Mouse (Mus musculus): ENCODE data around the gene Prkch. TPM values are rescaled to one million over a fixed set of nuclear protein-coding genes. Genes with fewer than 3 reads are reported as not detected.
"Not testable (repeated sequence)": the region's sequence is repeated elsewhere in the genome, so short reads cannot be mapped to it uniquely, and the experiment has no call there.

Gene Prkch
- polyA plus RNA-seq (2014; fragmentation: Nextera tagmentation; extraction: Ambion mirVana): 4.7 and 6.7 TPM in 2 replicates

DNA sequence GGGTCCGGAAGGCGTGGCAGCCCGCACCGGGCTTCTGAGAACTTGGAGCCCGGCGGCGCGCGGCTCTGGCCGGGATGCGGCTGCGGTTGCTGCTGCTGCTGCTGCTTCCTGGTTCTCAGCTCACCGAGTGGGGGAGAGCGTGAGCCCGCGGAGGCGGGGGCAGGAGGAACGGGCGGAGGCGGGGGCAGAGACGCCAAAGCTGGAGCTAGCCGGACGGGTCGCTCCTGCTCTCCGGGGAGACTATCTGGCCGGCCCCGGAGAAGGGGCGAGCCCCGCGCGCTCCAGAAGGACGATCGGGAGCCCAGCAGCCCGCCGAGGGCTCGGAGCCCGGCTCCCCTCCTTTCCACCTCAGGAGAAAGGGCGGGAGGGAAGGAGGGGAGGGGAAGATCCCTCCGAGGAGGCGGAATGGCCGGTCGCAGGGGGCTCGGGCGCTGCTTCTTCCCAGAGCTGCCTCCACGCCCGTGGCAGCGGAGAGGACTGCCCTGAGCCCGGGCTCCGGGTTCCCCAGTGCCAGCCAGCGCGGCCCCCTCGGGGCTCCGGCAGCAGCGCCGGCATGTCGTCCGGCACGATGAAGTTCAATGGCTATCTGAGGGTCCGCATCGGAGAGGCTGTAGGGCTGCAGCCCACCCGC, at the start of gene Prkch:
TSS of gene Prkch (plus strand) at position 187 of the 631 bp plus-strand sequence.
- Histone ChIP-seq H3K9me3 (replicated peaks; ENCODE audit: control insufficient read depth, low read length) (no peaks in the 10 kb centered on the region), H3K4me2 (ENCODE audit: low read length) (peak within 1 kb of the TSS; percentile 94), H3K27me3 (replicated peaks; ENCODE audit: control insufficient read depth, insufficient read depth, low read length) (peaks cover 15% of the 10 kb centered on the region), H3K27ac (ENCODE audit: low read depth, low read length) (peak within 1 kb of the TSS; percentile 39; the same call in 1 of the 2 replicates), H3K4me3 (ENCODE audit: low read depth, low read length) (peak within 1 kb of the TSS; percentile 60), H3K4me1 (ENCODE audit: control insufficient read depth, insufficient read depth, low read length) (no peaks in the 10 kb centered on the region; the same call in 1 of the 2 replicates), H3K36me3 (ENCODE audit: control insufficient read depth, insufficient read depth, low read length) (no peaks in the 10 kb centered on the region), H3K9ac (ENCODE audit: low read length) (peak within 1 kb of the TSS; percentile 78)
- DNase-seq (ENCODE audit: low spot score) (peak; percentile 80), ATAC-seq (peak; percentile 92)
- WGBS: 1% methylated on average over 51 of the region's 61 CpGs

DNA sequence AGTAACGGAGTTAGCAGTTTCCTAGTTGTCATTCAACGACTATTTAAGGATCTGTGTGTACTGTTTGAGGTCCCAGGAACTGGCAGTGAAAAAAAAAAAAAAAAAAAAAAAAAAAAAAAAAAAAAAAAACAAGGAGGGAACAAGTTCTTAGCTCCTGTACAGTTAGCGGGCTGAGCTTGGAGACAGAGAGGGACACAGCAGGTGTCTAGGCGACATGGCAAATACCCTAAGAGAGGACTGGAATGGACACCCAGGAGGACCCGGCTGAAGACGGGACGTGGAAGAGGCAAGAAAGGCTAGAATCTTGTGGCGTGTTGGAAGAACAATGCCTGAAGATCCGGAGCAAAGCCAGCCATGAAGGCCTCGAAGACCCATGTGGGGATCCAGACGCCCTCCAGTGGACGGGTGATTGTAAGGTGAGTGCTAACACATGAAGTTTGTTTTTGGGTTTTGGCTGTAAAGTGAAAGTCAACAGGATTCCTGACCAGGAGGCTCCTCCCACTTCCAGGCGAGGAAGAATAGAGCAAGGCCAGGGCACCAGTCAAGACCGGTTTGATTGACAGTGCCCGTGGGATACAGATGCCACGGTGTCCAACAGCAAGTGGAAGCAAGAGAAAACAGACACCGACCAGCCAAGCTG, 47.0 kb upstream of the Prkch start:
- WGBS: 22% methylated on average over 17 of the region's 17 CpGs
- Histone ChIP-seq H3K27ac (ENCODE audit: low read depth, low read length) (no peak overlapping the region), H3K4me3 (ENCODE audit: low read depth, low read length) (no peak overlapping the region), H3K4me1 (ENCODE audit: control insufficient read depth, insufficient read depth, low read length) (no peaks in the 10 kb centered on the region), H3K9ac (ENCODE audit: low read length) (no peak overlapping the region), H3K4me2 (ENCODE audit: low read length) (peak overlapping the region; percentile 9; the same call in 1 of the 2 replicates), H3K36me3 (ENCODE audit: control insufficient read depth, insufficient read depth, low read length) (no peaks in the 10 kb centered on the region), H3K27me3 (replicated peaks; ENCODE audit: control insufficient read depth, insufficient read depth, low read length) (peaks cover 14% of the 10 kb centered on the region), H3K9me3 (replicated peaks; ENCODE audit: control insufficient read depth, low read length) (no peaks in the 10 kb centered on the region)
- ATAC-seq (no peak), DNase-seq (ENCODE audit: low spot score) (no peak)

DNA sequence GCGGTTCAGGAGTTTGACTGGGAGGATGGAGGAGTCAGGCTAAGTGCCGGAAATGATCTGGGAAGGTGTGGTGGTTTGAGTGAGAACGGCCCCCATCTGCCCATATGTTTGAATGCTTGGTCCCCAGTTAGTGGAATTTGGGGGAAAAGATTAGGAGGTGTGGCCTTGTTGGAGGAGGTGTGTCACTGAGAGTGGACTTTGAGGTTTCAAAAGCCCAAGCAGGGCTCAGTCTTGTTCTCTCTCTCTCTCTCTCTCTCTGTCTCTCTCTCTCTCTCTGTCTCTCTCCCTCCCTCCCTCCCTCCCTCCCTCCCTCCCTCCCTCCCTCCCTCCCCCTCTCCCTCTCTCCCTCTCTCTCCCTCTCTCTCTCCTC, 46.5 kb upstream of the Prkch start:
- not testable (repeated sequence) for H3K27ac ChIP-seq (ENCODE audit: low read depth, low read length); H3K4me3 ChIP-seq (ENCODE audit: low read depth, low read length); H3K9ac ChIP-seq (ENCODE audit: low read length); ATAC-seq; DNase-seq (ENCODE audit: low spot score); H3K4me1 ChIP-seq (ENCODE audit: control insufficient read depth, insufficient read depth, low read length); H3K9me3 ChIP-seq (replicated peaks; ENCODE audit: control insufficient read depth, low read length); H3K36me3 ChIP-seq (ENCODE audit: control insufficient read depth, insufficient read depth, low read length)
- Histone ChIP-seq H3K4me2 (ENCODE audit: low read length) (peak overlapping the region; percentile 9; the same call in 1 of the 2 replicates), H3K27me3 (replicated peaks; ENCODE audit: control insufficient read depth, insufficient read depth, low read length) (peaks cover 19% of the 10 kb centered on the region)
- 49% methylated on average over 3 of the region's 3 CpGs for WGBS

DNA sequence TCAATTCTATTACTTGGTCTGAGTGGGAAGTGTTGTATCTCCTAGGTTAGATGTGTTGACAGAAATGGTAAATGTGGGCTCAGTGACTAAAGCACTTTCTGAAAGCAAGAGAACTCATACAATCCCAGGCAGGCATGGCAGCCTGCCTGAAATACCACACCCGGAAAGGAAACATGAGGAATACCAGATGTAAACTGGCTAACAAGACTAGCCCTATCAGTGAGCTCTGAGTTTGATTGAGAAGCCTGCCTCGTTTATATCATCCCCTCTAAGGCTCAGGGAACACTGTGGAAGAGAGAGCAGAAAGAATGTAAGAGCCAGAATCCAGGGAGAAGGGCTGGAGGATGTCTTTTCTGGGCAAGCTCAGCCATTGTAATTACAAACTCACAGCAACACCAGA, 45.4 kb upstream of the Prkch start:
- no peak overlapping the region for H3K27ac ChIP-seq (ENCODE audit: low read depth, low read length)
- H3K4me1 ChIP-seq (ENCODE audit: control insufficient read depth, insufficient read depth, low read length): no peaks in the 10 kb centered on the region
- DNase-seq (ENCODE audit: low spot score) (peak; percentile 48), ATAC-seq (no peak)
- no peak overlapping the region for H3K9ac ChIP-seq (ENCODE audit: low read length)
- peaks cover 20% of the 10 kb centered on the region for H3K27me3 ChIP-seq (replicated peaks; ENCODE audit: control insufficient read depth, insufficient read depth, low read length)
- WGBS: 42% methylated on average over 2 of the region's 2 CpGs
- no peak overlapping the region for H3K4me2 ChIP-seq (ENCODE audit: low read length)
- no peaks in the 10 kb centered on the region for H3K36me3 ChIP-seq (ENCODE audit: control insufficient read depth, insufficient read depth, low read length)
- H3K9me3 ChIP-seq (replicated peaks; ENCODE audit: control insufficient read depth, low read length): no peaks in the 10 kb centered on the region
- H3K4me3 ChIP-seq (ENCODE audit: low read depth, low read length): no peak overlapping the region

DNA sequence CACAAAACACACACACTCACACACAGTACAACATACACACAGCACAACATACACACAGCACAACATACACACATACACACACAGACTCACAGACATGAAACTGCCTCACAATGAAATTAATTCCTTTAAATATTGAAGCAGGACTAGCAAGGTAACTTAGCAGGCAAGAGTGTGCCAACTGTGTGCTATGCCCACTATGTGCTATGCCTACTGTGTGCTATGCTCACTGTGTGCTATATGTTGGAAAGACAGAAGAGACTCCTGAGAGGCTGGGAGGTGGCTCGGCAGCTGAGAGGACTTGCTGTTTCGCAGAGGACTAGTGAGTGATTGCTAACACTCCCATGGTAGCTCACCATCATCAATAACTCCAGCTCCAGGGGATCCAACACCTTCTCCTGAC, 44.2 kb upstream of the Prkch start:
- H3K9me3 ChIP-seq (replicated peaks; ENCODE audit: control insufficient read depth, low read length): no peaks in the 10 kb centered on the region
- 93% methylated on average over 2 of the region's 2 CpGs for WGBS
- H3K4me1 ChIP-seq (ENCODE audit: control insufficient read depth, insufficient read depth, low read length): no peaks in the 10 kb centered on the region
- no peak overlapping the region for H3K9ac ChIP-seq (ENCODE audit: low read length)
- peaks cover 33% of the 10 kb centered on the region for H3K27me3 ChIP-seq (replicated peaks; ENCODE audit: control insufficient read depth, insufficient read depth, low read length)
- ATAC-seq: no peak
- H3K36me3 ChIP-seq (ENCODE audit: control insufficient read depth, insufficient read depth, low read length): no peaks in the 10 kb centered on the region
- no peak for DNase-seq (ENCODE audit: low spot score)
- no peak overlapping the region for H3K27ac ChIP-seq (ENCODE audit: low read depth, low read length)
- H3K4me2 ChIP-seq (ENCODE audit: low read length): no peak overlapping the region
- no peak overlapping the region for H3K4me3 ChIP-seq (ENCODE audit: low read depth, low read length)

DNA sequence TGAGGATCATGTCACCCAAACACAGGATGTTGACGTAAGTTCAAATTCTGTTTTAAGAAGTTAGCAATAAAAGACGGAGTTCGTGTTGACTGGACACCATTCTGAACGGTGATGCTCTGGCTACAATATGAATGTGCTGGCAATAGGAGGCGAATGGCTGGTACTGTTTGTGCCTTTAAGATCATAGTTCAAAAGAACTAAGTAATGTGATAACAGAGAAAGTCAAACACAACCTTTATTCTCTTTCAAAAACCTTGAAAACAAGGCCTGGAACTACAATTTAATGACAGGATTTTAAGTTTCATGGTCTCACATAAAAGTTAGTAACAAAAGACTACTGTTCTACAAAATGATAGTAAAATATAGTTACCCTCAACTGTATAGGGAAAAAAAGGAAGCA, 41.4 kb upstream of the Prkch start:
- H3K27ac ChIP-seq (ENCODE audit: low read depth, low read length): no peak overlapping the region
- DNase-seq (ENCODE audit: low spot score) (no peak), ATAC-seq (no peak)
- no peaks in the 10 kb centered on the region for H3K36me3 ChIP-seq (ENCODE audit: control insufficient read depth, insufficient read depth, low read length)
- H3K4me2 ChIP-seq (ENCODE audit: low read length): no peak overlapping the region
- H3K4me1 ChIP-seq (ENCODE audit: control insufficient read depth, insufficient read depth, low read length): no peaks in the 10 kb centered on the region
- H3K27me3 ChIP-seq (replicated peaks; ENCODE audit: control insufficient read depth, insufficient read depth, low read length): peaks cover 57% of the 10 kb centered on the region
- no peak overlapping the region for H3K9ac ChIP-seq (ENCODE audit: low read length)
- no peaks in the 10 kb centered on the region for H3K9me3 ChIP-seq (replicated peaks; ENCODE audit: control insufficient read depth, low read length)
- H3K4me3 ChIP-seq (ENCODE audit: low read depth, low read length): no peak overlapping the region
- 90% methylated on average over 5 of the region's 5 CpGs for WGBS

DNA sequence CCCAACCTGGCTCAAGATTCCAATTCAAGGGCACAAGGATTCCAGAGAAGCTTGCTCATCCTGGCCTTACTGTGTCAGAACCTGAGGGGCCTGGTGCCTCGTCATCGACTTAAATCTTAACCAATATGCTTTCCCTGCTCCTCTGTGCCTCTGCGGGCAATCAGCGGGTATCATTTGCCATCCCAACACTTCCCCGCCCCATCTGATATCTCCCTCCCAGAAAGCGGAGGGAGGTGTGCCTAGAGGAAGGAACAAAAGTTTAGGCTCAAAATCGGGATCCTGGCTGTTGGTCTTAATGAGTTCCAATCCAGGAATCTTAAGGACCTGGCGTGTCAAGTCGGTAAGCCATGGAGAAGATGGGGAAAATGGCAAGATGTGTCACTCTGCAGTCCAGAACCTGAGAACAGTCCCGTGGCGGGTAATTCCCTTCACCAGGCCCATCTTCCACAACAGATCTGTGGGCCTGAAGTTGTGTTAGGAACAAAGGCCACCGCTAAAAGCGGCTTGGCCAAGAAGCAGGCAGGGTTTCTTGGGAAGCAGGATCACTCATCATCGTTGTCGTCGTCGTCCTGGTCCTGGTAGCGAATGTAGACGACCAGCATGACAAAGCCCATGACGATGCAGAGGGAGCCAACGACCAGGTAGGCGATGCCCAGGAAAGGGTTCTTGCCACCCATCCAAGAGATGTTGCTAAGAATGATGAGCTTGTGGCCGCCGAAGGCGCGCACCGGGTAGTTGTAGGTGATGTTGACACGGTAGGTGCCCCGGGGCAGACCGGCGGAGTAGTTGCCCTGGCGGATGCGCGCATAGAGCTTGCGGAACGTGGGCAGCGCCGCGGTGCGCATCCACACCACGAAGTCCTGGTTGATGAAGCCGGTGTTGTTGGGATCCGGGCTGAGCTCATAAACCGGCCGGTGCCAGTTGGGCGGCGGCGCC, 39.6 kb upstream of the Prkch start:
- WGBS: 16% methylated on average over 48 of the region's 48 CpGs
- Histone ChIP-seq H3K4me3 (ENCODE audit: low read depth, low read length) (peak overlapping the region; percentile 32), H3K27me3 (replicated peaks; ENCODE audit: control insufficient read depth, insufficient read depth, low read length) (peaks cover 64% of the 10 kb centered on the region), H3K27ac (ENCODE audit: low read depth, low read length) (no peak overlapping the region), H3K4me1 (ENCODE audit: control insufficient read depth, insufficient read depth, low read length) (no peaks in the 10 kb centered on the region), H3K9ac (ENCODE audit: low read length) (no peak overlapping the region), H3K36me3 (ENCODE audit: control insufficient read depth, insufficient read depth, low read length) (no peaks in the 10 kb centered on the region), H3K9me3 (replicated peaks; ENCODE audit: control insufficient read depth, low read length) (no peaks in the 10 kb centered on the region), H3K4me2 (ENCODE audit: low read length) (peak overlapping the region; percentile 54)
- ATAC-seq: no peak; the same call in 1 of the 2 replicates
- DNase-seq (ENCODE audit: low spot score): no peak

DNA sequence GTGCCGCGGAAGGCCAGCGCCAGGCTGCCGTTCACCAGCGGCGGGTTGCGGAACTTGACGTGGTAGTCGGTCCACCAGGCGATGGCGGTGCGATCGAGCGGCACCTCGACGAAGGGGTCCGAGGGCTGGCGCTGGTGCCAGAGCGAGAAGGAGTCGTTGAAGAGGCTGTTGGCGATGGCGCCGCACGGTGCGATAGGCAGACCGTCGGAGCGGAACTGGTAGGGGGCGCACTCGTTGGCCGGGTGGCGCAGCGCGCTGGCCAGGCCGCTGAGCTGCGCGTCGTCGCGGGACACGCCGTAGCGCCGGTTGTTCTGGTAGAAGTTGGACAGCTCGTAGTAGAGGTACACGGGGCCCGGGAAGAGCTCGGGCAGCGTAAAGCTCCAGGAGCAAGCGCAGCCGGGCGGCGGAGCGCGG, 38.9 kb upstream of the Prkch start:
- Histone ChIP-seq H3K9ac (ENCODE audit: low read length) (peak overlapping the region; percentile 32; the same call in 1 of the 2 replicates), H3K36me3 (ENCODE audit: control insufficient read depth, insufficient read depth, low read length) (no peaks in the 10 kb centered on the region), H3K4me2 (ENCODE audit: low read length) (peak overlapping the region; percentile 54), H3K27me3 (replicated peaks; ENCODE audit: control insufficient read depth, insufficient read depth, low read length) (peaks cover 64% of the 10 kb centered on the region), H3K9me3 (replicated peaks; ENCODE audit: control insufficient read depth, low read length) (no peaks in the 10 kb centered on the region), H3K4me3 (ENCODE audit: low read depth, low read length) (peak overlapping the region; percentile 32), H3K27ac (ENCODE audit: low read depth, low read length) (no peak overlapping the region), H3K4me1 (ENCODE audit: control insufficient read depth, insufficient read depth, low read length) (no peaks in the 10 kb centered on the region)
- peak; percentile 79 for ATAC-seq
- peak; percentile 49 for DNase-seq (ENCODE audit: low spot score)
- WGBS: under 1% methylated on average over 55 of the region's 55 CpGs
